Mouse (Mus musculus): ENCODE results near the gene Tmem210.

DNA sequence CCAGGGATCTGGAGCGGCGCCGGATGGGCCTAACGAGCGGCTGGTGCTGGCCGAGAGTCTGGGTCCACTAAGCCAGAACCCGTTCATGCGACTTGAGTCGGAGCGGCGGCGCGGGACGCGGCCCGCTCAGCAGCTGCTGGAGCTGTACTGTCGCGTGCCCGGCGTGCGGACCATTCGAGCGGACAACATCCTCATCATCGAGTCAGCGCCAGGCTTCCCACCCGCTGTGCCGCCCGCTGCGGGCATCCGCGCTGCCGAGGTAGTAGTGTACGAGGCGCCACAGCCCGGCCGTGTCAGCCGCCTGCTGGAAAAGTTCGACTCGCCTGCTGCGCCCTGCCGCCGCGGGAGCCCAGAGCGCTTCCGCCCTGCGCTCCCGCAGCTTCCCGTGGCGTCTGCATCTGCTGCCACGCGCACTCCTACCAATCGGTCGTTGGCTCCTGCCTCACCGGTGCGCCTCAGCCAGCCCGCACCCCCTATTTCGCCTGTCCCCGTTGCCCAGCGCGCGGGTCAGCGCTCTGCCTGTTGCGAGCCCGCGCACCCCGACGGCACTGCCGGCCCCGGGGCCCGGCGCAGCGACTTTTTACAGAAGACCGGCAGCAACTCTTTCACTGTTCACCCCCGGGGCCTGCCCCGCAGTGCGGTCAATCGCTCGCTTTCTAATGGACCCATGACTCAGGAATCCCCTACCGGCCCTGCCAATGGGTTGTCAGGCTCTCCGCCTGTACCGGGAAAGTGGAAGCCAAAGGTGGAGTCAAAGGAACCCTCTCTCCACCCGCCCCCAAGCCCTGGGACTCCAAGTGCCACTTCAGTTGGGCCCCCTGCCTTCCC lies 24.9 kb upstream of the Tmem210 start:
- no peak for TF ChIP-seq CTCF (IDR thresholded peaks at IDR 0.05; ENCODE audit: low read depth, low read length)
- no peak for TF ChIP-seq POLR2A (IDR thresholded peaks at IDR 0.05; ENCODE audit: extremely low read depth, insufficient read depth, low read length)

Data from liver, adult 2 months (tissue).